Mouse (Mus musculus) T-cell, adult 2 months (primary cell): ENCODE data around the gene Cenpw.

Experiments used
- DNase-seq: peaks from one replicate; pipeline ENCODE4 v3.0.0; 2022; ENCODE audit warnings: low spot score

Gene Cenpw

GRCm38 (mm10) chr10:30199916-30200826 is at the start of gene Cenpw:
Gene Cenpw (minus strand): TSS chr10:30200560.
- DNase-seq, result peak; percentile 95

GRCm38 (mm10) chr10:30249654-30250053 is 49.3 kb upstream of the Cenpw start:
- DNase-seq, result no peak

GRCm38 (mm10) chr10:30199501-30199900 is 859 bp downstream of the Cenpw start:
- DNase-seq, result no peak

- DNase-seq, result no peak
Measured at GRCm38 (mm10) chr10:30167700-30168099, 32.7 kb downstream of the Cenpw start.
